Mouse (Mus musculus): ENCODE results near the gene Nmnat1. TPM values are rescaled to one million over a fixed set of nuclear protein-coding genes. Genes with fewer than 3 reads are reported as not detected.

Nmnat1 gene
- 13.0 and 14.3 TPM in 2 replicates for polyA plus RNA-seq (2014; fragmentation: Nextera tagmentation; extraction: Ambion mirVana)

GRCm38 (mm10) chr4:149485053-149485824, at the start of gene Nmnat1, which contains the start of gene Lzic:
Gene Nmnat1, minus strand, starts transcription at chr4:149485202.
Gene Lzic, plus strand, starts transcription at chr4:149485229.
- H3K27ac ChIP-seq (ENCODE audit: low read depth, low read length) = peak within 1 kb of the TSS; percentile 67
- H3K27me3 ChIP-seq (replicated peaks; ENCODE audit: control insufficient read depth, insufficient read depth, low read length) = no peaks in the 10 kb centered on the region
- no peaks in the 10 kb centered on the region for H3K9me3 ChIP-seq (ENCODE audit: control insufficient read depth, low read length)
- peak within 1 kb of the TSS; percentile 80 for H3K4me3 ChIP-seq (ENCODE audit: low read depth, low read length)
- H3K4me2 ChIP-seq = peak within 1 kb of the TSS; percentile 81
- WGBS = under 1% methylated on average over 60 of the region's 60 CpGs
- peaks cover 17% of the 10 kb centered on the region for H3K36me3 ChIP-seq (ENCODE audit: control insufficient read depth, insufficient read depth, low read length)
- H3K4me1 ChIP-seq (replicated peaks; ENCODE audit: control insufficient read depth, insufficient read depth, low read length) = no peaks in the 10 kb centered on the region; the same call in 1 of the 2 replicates
- H3K9ac ChIP-seq (ENCODE audit: low read depth, low read length) = peak within 1 kb of the TSS; percentile 78
- DNase-seq (ENCODE audit: low spot score) (peak; percentile 96), ATAC-seq (replicated peaks; ENCODE audit: low FRiP score) (peak; percentile 98)

- DNase-seq (ENCODE audit: low spot score) = no peak
- Histone ChIP-seq H3K4me1 (replicated peaks; ENCODE audit: control insufficient read depth, insufficient read depth, low read length) (peaks cover 7% of the 10 kb centered on the region; the same call in 1 of the 2 replicates), H3K4me2 (no peak overlapping the region), H3K36me3 (ENCODE audit: control insufficient read depth, insufficient read depth, low read length) (no peaks in the 10 kb centered on the region), H3K27ac (ENCODE audit: low read depth, low read length) (no peak overlapping the region), H3K4me3 (ENCODE audit: low read depth, low read length) (no peak overlapping the region), H3K9ac (ENCODE audit: low read depth, low read length) (no peak overlapping the region), H3K27me3 (replicated peaks; ENCODE audit: control insufficient read depth, insufficient read depth, low read length) (no peaks in the 10 kb centered on the region), H3K9me3 (ENCODE audit: control insufficient read depth, low read length) (no peaks in the 10 kb centered on the region)
- WGBS = 66% methylated on average over 6 of the region's 6 CpGs
- no peak for ATAC-seq (replicated peaks; ENCODE audit: low FRiP score)
Observed at GRCm38 (mm10) chr4:149529691-149530090, 44.7 kb upstream of the Nmnat1 start.

- WGBS = 73% methylated on average over 15 of the region's 15 CpGs
- Histone ChIP-seq H3K27ac (ENCODE audit: low read depth, low read length) (no peak overlapping the region), H3K27me3 (replicated peaks; ENCODE audit: control insufficient read depth, insufficient read depth, low read length) (no peaks in the 10 kb centered on the region), H3K4me3 (ENCODE audit: low read depth, low read length) (no peak overlapping the region), H3K9me3 (ENCODE audit: control insufficient read depth, low read length) (no peaks in the 10 kb centered on the region), H3K4me2 (no peak overlapping the region), H3K36me3 (ENCODE audit: control insufficient read depth, insufficient read depth, low read length) (no peaks in the 10 kb centered on the region), H3K4me1 (replicated peaks; ENCODE audit: control insufficient read depth, insufficient read depth, low read length) (peaks cover 7% of the 10 kb centered on the region; the same call in 1 of the 2 replicates), H3K9ac (ENCODE audit: low read depth, low read length) (no peak overlapping the region)
- no peak for DNase-seq (ENCODE audit: low spot score)
- no peak for ATAC-seq (replicated peaks; ENCODE audit: low FRiP score)
Observed at GRCm38 (mm10) chr4:149527621-149528354, 42.8 kb upstream of the Nmnat1 start.

DNA sequence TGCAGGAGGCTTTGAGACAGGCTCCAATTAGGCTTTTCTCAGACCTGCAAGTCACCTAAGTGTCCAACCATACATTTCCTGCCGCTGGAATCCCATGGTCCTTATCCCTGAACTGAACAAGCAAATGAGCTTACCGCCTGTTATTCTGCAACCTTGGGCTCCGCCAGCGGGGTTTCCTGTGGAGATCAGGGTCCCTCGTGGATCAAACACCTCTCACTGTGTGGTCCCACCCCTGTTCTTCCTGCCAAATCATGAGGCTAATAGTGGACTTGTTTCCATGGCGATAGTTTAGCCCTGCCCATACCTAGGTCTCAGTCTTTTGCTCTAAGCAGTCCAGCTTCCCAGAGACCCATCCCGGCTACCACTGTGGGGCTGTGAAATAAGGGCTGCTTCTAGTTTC, 41.3 kb upstream of the Nmnat1 start:
- 65% methylated on average over 7 of the region's 7 CpGs for WGBS
- Histone ChIP-seq H3K9me3 (ENCODE audit: control insufficient read depth, low read length) (no peaks in the 10 kb centered on the region), H3K27ac (ENCODE audit: low read depth, low read length) (no peak overlapping the region), H3K36me3 (ENCODE audit: control insufficient read depth, insufficient read depth, low read length) (no peaks in the 10 kb centered on the region), H3K9ac (ENCODE audit: low read depth, low read length) (no peak overlapping the region), H3K4me2 (no peak overlapping the region), H3K4me3 (ENCODE audit: low read depth, low read length) (no peak overlapping the region), H3K4me1 (replicated peaks; ENCODE audit: control insufficient read depth, insufficient read depth, low read length) (peaks cover 7% of the 10 kb centered on the region; the same call in 1 of the 2 replicates), H3K27me3 (replicated peaks; ENCODE audit: control insufficient read depth, insufficient read depth, low read length) (no peaks in the 10 kb centered on the region)
- DNase-seq (ENCODE audit: low spot score) = no peak
- ATAC-seq (replicated peaks; ENCODE audit: low FRiP score) = no peak

GRCm38 (mm10) chr4:149525811-149526210, 40.8 kb upstream of the Nmnat1 start:
- WGBS = 76% methylated on average over 6 of the region's 6 CpGs
- Histone ChIP-seq H3K9ac (ENCODE audit: low read depth, low read length) (no peak overlapping the region), H3K4me1 (replicated peaks; ENCODE audit: control insufficient read depth, insufficient read depth, low read length) (peaks cover 7% of the 10 kb centered on the region; the same call in 1 of the 2 replicates), H3K36me3 (ENCODE audit: control insufficient read depth, insufficient read depth, low read length) (no peaks in the 10 kb centered on the region), H3K4me3 (ENCODE audit: low read depth, low read length) (no peak overlapping the region), H3K27ac (ENCODE audit: low read depth, low read length) (no peak overlapping the region), H3K4me2 (no peak overlapping the region), H3K27me3 (replicated peaks; ENCODE audit: control insufficient read depth, insufficient read depth, low read length) (no peaks in the 10 kb centered on the region), H3K9me3 (ENCODE audit: control insufficient read depth, low read length) (no peaks in the 10 kb centered on the region)
- ATAC-seq (replicated peaks; ENCODE audit: low FRiP score) (no peak), DNase-seq (ENCODE audit: low spot score) (no peak)

DNA sequence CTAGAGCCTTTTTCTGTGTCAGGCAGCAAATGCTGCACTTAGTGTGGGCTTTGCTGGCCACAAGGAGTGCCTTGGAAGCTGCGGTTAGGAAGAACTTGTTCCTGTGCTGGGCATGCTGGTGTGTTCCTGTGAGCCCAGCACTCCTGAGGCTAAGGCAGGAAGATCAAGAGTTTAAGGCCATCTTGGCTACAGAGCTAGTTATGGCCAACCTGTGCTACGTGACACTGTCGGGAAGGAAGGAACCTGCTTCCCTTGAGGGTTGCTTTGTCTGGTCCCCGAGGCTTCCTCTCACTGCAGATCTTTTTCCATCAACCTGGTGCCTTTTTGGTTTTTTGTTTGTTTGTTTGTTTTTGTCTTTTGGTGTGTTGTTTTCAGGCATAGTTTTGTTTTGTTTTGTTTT, 40.2 kb upstream of the Nmnat1 start:
- no peak overlapping the region for H3K4me2 ChIP-seq
- H3K4me3 ChIP-seq (ENCODE audit: low read depth, low read length) = no peak overlapping the region
- no peaks in the 10 kb centered on the region for H3K9me3 ChIP-seq (ENCODE audit: control insufficient read depth, low read length)
- no peaks in the 10 kb centered on the region for H3K36me3 ChIP-seq (ENCODE audit: control insufficient read depth, insufficient read depth, low read length)
- DNase-seq (ENCODE audit: low spot score) (no peak), ATAC-seq (replicated peaks; ENCODE audit: low FRiP score) (no peak)
- no peak overlapping the region for H3K27ac ChIP-seq (ENCODE audit: low read depth, low read length)
- H3K9ac ChIP-seq (ENCODE audit: low read depth, low read length) = no peak overlapping the region
- 75% methylated on average over 4 of the region's 4 CpGs for WGBS
- peaks cover 7% of the 10 kb centered on the region; the same call in 1 of the 2 replicates for H3K4me1 ChIP-seq (replicated peaks; ENCODE audit: control insufficient read depth, insufficient read depth, low read length)
- H3K27me3 ChIP-seq (replicated peaks; ENCODE audit: control insufficient read depth, insufficient read depth, low read length) = no peaks in the 10 kb centered on the region

DNA sequence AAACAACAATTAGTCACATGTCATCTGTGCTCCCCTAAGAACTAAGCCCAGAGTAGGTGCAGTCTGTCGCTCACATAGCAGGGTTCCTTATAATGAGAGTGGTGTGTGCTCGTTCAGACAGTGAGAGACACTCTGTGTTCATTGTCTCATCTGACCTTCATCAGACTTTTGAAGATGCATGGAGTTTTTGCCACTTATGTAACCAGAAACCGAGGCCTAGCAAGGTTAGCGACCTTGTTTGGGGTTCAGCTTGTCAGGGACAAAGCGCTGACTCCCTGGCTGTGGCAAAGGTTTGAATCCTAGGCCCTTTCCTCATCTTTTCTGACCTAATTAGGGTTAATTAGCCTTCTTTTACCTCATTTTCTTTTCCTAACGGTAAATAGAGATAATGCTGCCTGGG, 39.0 kb upstream of the Nmnat1 start:
- Histone ChIP-seq H3K27ac (ENCODE audit: low read depth, low read length) (no peak overlapping the region), H3K4me3 (ENCODE audit: low read depth, low read length) (no peak overlapping the region), H3K4me2 (no peak overlapping the region), H3K27me3 (replicated peaks; ENCODE audit: control insufficient read depth, insufficient read depth, low read length) (no peaks in the 10 kb centered on the region), H3K9ac (ENCODE audit: low read depth, low read length) (no peak overlapping the region), H3K4me1 (replicated peaks; ENCODE audit: control insufficient read depth, insufficient read depth, low read length) (peaks cover 7% of the 10 kb centered on the region; the same call in 1 of the 2 replicates), H3K9me3 (ENCODE audit: control insufficient read depth, low read length) (no peaks in the 10 kb centered on the region), H3K36me3 (ENCODE audit: control insufficient read depth, insufficient read depth, low read length) (no peaks in the 10 kb centered on the region)
- DNase-seq (ENCODE audit: low spot score) (no peak), ATAC-seq (replicated peaks; ENCODE audit: low FRiP score) (no peak)
- WGBS = 77% methylated on average over 6 of the region's 6 CpGs

- WGBS = 79% methylated on average over 10 of the region's 10 CpGs
- ATAC-seq (replicated peaks; ENCODE audit: low FRiP score) = no peak
Observed at GRCm38 (mm10) chr4:149521258-149521657, 36.3 kb upstream of the Nmnat1 start.

More at GRCm38 (mm10) chr4:149521258-149521657, 36.3 kb upstream of the Nmnat1 start:
- no peaks in the 10 kb centered on the region for H3K36me3 ChIP-seq (ENCODE audit: control insufficient read depth, insufficient read depth, low read length)
- no peak overlapping the region for H3K4me3 ChIP-seq (ENCODE audit: low read depth, low read length)
- no peaks in the 10 kb centered on the region for H3K27me3 ChIP-seq (replicated peaks; ENCODE audit: control insufficient read depth, insufficient read depth, low read length)
- H3K27ac ChIP-seq (ENCODE audit: low read depth, low read length) = no peak overlapping the region
- no peak for DNase-seq (ENCODE audit: low spot score)
- H3K9ac ChIP-seq (ENCODE audit: low read depth, low read length) = no peak overlapping the region
- peaks cover 15% of the 10 kb centered on the region for H3K4me1 ChIP-seq (replicated peaks; ENCODE audit: control insufficient read depth, insufficient read depth, low read length)
- H3K4me2 ChIP-seq = no peak overlapping the region
- H3K9me3 ChIP-seq (ENCODE audit: control insufficient read depth, low read length) = no peaks in the 10 kb centered on the region
